Mouse (Mus musculus): ENCODE data around the gene Isy1. TPM values are rescaled to one million over a fixed set of nuclear protein-coding genes. Genes with fewer than 3 reads are reported as not detected.

Gene Isy1
- total RNA-seq, 2 experiments from 2014 or later: 55.9 to 120 TPM

DNA sequence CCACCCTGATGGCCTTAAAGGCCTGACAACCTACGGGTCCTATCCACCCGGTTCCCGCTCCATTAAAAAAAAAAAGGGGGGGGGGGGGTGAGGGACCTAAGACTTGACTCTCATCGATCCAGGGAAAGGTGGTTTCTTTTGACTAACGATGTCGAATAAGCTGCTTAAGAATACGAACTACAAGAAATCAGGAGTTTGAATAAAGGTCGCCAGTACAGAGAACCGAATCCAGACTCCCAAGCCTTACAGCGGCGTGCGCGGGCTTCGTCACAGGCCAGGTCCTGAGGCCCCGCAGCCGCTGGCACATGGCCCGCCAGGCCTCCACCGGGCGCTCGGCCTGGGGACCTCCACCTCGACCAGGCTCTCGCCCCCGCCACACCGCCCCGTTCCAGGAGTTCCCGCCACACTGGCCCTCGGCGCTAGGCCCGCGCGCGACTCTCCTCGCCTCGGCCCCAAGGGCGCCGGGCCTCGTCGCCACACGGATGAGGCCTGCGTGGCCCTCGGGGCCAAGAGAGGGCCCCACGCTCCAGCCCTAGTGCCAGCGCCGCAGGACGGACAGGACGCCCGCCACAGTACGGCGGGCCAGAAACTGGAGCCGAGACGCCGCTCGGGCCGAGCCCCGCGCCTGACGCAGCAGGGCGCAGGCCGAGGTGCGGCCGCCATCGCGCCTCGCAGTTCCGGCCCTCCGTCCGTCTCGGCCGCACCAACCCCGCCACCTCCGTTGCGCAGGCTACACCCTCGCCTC, 11.7 kb upstream of the Isy1 start:
- peak; percentile 60 to 67 for DNase-seq (ENCODE audit: low spot score in 2 of 2)

DNA sequence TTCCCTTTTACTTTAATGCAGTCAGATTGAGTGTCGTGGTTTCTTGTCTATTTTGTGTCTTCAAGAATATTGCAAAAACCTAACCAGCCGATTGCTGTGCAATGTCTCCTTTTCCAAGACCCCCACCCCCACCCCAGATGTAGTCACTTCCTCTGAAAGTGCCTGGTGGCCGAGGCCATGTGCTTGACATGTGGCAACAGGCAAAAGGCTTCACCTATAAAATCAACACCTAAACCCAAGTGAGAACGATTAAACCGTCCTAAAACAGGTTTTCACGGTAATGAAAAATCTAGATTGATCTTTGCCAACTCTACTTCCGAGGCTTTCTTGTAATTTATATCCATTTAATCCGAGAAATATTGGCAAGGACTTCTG, 11.2 kb upstream of the Isy1 start:
- no peak for DNase-seq (ENCODE audit: low spot score in 2 of 2)

DNA sequence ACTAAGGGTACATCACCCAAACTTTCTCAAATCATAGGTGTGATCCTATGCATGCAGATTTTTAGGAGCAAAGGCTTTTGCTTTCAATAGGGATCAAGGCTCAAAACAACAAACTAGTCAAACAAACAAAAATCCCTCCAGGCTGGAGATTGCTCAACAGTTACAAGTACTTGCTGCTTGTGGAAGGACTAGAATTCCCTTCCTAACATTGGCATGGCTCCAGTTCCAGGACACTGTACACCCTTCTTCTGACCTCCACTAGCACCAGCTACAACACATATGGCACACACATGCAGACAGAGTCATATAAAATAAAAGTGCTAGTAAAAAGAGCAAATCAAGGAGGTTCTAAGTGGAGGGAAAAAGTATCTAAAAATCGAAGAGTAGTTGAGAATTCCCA, 8.2 kb upstream of the Isy1 start:
- no peak for DNase-seq (ENCODE audit: low spot score in 2 of 2)

DNA sequence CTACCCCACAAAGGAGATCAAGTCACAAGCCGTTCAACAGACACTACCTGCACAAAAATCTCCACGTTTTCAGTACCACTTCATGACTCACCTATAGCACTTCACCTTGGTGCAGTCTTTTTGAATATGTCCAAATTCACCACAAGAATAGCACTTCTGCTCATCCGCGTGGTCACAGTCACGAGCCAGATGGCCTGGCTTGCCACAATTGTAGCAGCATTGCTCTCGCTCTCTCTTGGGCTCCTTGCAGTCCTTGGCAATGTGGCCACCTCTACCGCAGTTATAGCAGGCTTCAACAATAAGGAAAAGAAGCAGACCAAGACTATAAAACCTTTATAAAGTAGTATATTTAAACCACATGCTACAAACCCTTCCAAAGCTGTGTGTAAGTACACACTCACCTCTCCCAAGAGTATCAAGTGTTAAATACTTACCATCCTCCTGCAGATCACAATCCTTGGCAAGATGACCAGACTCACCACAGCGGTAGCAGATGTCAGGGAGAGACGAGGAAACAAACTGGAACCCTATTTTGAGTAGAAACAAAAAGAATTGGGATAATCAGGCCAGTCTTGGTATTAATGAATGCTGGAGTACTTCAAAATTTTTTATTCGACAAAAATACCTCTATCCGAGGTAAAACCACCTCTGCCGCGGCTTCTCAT, 6.6 kb upstream of the Isy1 start:
- no peak for DNase-seq (ENCODE audit: low spot score in 2 of 2)

DNA sequence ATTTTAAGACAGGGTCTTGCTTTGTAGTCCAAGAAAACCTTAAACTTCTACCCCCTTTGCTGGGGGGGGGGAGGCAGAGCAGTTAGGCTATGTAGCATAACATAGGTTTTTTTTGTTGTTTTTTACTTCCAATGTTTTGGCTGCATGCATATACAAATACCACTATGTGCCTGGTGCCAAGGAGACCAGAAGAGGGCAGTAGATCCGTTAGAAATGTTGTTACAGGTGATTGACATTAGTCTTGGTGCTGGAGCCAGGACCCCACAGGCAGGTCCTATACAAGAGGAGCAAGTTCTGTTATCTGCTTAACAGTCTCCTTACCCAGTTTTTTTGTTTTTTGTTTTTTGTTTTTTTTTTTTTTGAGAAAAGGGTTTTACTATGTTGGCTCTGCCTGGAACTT, 3.7 kb upstream of the Isy1 start:
- DNase-seq (ENCODE audit: low spot score in 2 of 2): no peak

DNA sequence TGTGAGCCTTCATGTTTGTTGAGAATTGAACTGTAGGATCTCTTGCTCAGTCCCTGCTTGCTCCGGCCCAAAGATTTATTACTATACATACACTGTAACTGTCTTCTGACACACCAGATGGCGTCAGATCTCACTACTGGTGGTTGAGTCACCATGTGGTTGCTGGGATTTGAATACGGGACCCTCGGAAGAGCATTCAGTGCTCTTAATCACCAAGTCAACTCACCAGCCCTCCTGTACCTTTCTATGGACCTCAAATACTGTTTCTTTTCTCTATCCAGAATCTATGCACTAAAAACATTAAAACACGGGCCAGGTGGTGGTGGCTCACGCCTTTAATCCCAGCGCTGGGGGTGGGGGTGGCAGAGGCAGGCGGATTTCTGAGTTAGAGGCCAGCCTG, 3.0 kb upstream of the Isy1 start:
- DNase-seq (ENCODE audit: low spot score in 2 of 2): no peak

DNA sequence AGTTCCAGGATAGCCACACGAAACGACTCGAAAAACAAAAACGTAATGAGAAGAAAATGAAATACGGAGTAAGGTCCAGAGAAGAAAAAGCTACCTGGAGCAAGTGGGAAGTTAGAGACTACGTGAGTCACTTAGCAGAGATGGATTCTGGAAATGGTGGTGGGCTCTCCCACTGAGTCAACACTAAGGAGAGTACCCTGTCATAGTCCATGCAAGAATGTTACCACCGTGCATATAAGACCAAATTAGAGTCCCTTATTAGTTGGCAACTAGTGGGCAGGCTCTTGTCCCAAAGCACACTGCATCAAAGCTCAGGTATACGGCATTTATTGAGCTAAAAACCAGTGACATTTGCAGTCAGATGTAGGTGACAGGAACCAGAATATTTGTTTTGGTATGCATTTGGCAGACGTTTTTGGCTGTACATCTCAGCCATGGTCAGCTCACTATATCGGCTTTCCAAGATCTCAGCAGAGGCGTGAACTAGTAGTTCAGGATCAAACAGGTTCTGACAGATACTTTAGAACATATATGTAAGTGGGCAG, 1.3 kb upstream of the Isy1 start:
- DNase-seq (ENCODE audit: low spot score in 2 of 2): no peak

DNA sequence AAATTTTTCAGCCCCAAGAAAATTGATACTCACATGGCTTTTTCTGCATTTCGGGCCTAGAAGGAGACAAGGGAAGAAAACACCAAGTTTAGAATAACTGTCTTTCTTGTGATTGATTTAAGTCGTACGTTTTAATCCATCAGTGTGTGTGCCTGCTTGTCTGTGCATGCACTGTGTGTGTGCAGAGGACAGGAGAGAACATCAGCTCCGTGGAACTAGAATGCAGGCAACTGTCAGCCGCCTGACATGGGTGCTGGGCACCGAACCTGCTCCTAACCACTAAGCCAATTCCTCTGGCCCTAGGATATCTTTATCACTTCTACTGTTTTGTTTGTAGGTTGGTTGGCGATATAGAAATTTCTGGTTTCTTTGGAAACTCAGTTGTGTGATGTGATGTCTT, 2.9 kb downstream of the Isy1 start, which contains the start of gene Gm45140:
Gene Gm45140 (minus strand): TSS at position 101 of the 400 bp plus-strand sequence.
- DNase-seq (ENCODE audit: low spot score in 2 of 2): no peak

DNA sequence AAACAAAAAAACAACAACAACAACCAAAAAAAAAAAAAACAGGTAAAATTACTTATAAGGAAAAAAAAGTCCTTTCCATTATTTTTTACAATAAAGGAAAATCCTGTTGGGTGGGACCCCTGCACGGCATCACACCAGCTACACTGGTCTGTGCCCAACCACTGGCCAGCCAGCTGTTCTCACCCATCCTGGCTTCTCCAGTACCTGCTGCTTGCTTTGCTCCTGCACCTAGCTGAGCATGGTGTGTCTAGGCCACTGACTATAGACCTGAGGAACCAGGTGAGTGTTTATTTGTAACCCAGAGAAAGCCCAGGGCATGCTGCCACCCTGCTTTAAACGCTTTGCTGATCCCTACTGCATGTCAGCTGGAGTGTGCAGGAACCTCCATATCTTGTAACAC, 18.2 kb downstream of the Isy1 start:
- DNase-seq (ENCODE audit: low spot score in 2 of 2): no peak

DNA sequence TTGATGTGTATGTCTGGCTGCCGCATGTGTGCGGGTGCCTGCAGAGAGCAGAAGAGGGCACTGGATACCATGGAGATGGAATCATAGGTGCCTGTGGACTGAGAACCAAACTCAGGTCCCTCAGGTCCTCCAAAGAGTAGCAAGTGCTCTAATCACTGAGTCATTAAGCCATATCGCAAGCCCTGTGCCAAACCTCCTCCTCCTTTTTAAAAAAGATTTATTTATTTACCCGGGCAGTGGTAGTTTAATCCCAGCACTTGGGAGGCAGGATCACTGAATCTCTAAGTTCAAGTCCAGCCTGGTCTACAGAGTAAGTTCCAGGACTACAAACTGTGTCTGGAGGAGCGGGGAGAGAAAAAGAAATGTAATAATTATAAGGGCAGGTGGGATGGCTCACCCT, 24.1 kb downstream of the Isy1 start:
- DNase-seq (ENCODE audit: low spot score in 2 of 2): no peak

DNA sequence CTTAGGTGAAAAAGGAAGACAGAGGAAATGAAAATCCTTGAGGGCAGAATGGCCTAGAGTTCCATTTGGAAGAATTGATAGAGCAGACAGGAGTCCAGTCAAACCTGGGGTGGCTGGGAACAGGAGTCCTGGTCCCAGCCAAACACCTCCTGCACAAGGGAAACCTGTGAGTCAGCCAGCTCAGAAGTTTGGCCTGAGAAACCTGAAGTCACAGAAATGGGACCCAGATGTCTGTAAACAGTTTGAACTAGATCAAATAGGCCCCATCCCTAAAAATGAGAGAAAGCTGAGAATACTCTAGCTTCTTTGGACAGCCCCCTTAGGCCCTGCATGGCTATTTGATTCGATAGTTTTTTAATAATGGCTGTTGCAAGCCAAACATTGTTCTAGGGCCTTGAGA, 25.9 kb downstream of the Isy1 start:
- no peak for DNase-seq (ENCODE audit: low spot score in 2 of 2)

DNA sequence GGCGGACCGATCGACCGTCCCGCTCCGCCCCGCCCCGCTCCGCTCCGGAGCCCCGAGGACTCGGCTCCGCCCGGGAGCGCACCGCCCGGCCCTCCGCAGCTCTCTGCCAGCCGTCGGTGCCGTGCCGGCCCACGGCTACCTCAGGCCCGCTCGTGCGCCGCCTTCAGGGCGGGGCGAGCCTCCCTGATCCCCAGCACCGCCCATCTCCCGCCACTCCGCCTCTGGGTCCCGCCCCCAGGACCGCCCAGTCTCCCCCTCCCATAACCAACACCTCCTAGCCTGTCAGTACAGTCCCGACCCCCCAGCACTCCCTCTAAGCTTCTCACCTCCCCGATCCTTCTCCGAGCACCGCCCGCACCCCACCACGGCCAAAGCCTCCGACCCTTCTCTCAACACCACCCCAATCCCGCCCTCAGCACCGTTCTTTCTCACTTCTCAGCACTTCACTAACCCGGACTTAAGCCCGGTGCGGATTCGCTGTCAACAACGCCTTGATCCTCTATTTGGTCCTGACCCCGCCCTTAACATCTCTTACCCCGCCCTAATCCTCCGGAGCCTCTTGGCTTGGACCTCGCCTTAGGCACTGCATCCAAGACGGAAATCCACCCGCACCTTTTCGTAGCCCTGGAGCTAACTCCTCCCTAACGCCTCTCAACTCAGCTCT, 26.8 kb downstream of the Isy1 start, which contains the start of gene Rab43:
Gene Rab43 (minus strand): TSS at position 490 of the 664 bp plus-strand sequence.
- peak; percentile 97 for DNase-seq (ENCODE audit: low spot score in 2 of 2)

DNA sequence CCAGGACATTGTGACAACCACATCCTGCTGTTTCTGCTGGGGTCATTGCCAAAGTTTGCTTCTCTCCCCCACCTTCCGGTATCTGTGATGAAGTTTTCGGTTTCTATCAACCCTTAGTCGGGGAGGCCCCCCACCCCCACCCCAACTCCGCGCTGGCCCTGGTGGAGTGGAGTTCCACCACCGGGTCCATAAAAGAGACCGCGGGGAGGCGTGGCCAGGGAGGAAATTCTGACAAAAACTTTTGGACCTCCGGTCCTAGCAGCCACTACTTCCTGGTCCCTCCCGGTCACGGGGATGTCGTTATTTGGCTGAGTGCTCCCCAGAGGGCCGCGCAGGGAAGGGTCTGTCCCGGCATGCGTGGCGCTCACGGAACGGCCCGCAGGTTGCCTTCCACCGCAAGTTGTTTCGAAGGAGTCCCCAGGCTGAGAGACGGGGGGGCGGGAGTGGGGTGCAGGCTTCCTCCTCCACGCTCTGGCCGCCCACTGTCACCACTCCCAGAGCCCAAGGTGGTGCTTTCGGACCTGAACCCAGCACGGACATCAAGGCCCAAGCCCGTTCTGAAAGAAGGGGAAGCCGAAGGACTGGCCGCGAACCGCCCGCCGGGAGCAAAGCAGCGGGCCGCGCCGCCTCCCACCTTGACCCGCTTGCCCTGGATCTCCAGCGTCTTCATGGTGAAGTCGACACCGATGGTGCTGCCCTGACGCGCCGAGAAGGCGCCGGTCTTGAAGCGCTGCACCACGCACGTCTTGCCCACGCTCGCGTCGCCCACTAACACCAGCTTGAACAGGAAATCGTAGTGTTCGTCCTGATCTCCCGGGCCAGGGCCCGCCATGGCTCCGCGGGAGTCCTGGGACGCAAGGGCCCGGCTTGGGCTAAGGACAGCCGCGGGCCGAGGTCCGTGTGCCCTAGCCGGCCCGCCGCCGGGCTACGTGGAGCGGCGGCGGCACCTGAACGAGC, 27.6 kb downstream of the Isy1 start:
- DNase-seq (ENCODE audit: low spot score in 2 of 2): peak; percentile 53 to 65

DNA sequence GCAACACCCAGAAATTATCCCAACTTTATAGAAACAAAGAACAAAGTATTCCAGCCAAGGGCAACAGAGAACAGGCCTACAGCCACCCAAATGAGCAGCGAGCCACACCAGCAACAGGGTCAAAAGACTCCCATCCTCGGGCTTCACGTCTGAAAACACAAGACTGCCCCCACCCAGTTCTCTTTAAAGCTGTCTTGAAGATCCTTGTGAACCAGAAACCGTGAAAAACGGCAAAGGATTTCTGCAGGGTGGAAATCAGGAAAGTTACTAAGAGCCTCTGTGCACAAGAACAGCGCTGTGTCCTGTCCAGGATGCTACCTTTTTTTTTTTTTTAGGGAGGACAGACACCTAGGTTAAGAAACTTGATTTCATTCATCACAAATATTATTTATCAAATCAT, 28.3 kb downstream of the Isy1 start:
- no peak for DNase-seq (ENCODE audit: low spot score in 2 of 2)

DNA sequence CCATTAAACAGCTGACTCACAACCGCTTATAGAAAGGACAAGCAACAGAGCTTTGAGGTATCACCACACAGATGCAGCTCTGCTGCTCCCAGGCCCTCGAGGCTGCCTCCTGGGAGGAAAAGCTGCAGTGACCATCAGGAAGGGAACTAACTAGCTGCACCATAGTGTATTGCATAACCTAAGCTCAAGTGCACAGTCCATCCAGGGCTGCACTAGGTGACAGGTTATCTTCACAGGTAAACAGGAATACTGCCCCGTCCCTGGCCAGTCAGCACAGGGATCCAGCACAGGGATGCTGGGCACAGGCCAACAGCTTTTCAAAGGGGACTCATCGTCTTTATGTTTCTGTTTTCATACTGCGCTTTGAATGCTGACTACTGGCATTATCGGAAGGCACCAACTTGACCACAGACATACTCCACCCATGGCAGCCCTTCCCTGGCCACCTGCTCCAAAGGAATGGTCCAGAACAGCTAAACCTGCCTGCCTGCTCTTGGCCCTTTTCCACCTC, 28.9 kb downstream of the Isy1 start:
- DNase-seq (ENCODE audit: low spot score in 2 of 2): no peak

DNA sequence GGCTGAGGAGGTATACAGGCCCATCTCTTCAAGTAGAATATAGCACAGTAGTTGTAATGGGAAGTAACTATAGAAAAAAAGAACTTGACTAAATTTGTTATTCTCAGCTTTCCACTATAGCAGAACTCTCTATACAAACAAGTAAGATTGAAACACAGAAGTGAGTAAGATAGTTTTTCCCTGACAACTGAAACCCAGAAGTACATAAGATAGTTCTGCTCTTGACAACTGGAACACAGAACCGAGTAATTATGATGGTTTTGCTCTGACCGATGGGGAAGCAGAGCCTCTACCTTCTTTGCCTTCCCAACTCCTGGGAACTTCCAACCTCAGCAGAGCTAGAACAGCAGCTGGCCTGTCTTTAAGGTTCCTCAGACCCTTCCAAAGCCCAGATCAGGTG, 29.5 kb downstream of the Isy1 start:
- DNase-seq (ENCODE audit: low spot score in 2 of 2): no peak

DNA sequence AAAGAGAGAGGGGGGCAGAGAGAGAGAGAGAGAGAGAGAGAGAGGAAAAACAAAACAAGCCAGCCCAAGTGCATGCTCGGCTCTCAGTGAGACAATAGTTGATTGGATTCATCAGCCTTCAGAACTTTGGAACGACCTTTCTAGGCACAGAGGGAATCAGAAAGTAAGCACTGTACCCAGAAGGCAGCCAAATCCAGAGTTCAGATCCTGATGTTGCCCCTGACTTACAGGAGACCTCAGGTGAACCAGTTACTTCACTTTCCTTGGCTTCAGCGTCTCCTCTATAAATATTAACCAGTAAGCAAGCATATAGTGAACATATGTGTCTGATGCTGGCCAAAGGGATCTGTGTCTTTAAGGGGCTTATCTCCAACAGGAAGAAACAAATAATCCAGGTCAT, 30.1 kb downstream of the Isy1 start:
- no peak for DNase-seq (ENCODE audit: low spot score in 2 of 2)

DNA sequence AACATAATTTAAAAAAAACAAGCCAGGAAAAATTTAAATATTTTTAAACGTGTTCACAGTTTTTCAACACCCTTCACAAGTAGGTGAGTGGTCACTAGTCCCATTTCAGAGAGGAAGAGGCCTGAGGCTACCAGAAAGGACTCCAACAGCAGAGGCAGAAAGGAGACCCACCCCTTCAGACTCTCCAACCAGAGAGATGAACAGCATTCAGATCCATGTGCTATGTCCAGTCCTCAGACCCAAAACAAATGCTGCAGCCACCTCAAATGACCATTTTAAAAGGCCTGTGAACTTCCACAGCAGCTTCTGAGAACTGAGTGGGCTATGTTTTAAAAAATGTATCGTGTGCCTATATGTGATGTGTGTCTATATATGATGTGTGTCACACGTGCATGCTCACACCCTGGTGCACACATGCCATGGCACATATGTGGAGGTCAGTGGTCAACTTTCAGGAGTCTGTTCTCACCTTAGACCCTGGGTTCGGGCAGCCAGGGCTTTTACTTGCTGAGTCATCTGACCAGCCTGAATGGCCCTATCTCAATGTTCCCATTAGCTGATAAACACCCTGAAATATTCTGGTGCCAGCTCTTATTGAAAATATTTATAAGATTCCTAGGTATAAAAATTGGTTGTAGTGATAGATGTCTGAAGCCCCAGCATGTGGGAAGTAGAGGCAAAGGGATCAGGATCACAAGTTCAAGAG, 30.7 kb downstream of the Isy1 start:
- DNase-seq (ENCODE audit: low spot score in 2 of 2): no peak

DNA sequence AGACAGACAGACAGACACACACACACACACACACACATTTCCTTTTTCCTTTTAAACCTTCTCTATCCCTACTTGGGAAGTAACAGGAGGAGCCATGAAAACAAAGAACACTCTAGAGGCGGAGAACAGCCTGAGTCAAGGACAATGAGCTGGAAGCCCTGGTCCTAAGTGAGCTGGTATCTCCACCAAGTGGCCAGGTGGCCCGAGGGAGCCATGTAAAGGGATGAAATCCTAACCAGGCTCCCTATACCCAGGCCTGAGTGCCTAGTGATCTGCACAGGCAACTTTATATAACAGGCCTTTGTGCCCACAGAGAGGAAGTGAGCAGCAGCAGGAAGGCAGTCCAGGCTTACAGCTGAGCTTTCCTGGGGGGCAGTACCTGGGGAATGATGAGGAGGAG, 31.7 kb downstream of the Isy1 start:
- DNase-seq (ENCODE audit: low spot score in 2 of 2): no peak

DNA sequence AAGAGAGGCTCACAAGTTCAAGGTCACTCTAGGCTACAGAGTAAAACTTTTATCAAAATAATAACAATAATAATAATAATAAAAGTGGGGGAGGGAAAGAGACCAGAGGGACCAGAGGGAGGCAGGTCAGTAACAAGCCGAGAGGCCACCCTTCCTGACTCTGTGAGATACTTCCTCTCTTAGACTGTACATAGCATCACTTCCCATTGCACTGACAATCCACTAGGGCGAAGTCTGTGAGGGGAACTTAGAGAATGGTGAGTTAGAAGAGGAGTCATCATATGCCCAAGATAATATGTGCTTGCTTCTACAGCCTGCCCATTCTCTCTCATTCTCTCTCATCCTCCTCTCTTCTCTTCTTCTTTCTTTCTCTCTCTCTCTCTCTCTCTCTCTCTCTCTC, 32.6 kb downstream of the Isy1 start:
- DNase-seq (ENCODE audit: low spot score in 2 of 2): no peak

Measured in adrenal gland, adult 18-20 months (tissue).